Mouse (Mus musculus) brain, embryonic 14.5 days (tissue): ENCODE results near the gene Mrtfb.

Experiments used
- CTCF ChIP-seq: fragments of 200-500 bp; IDR thresholded peaks from 2 replicates; pipeline ENCODE4 v1.5.1; 2012; ENCODE audit warnings: inconsistent platforms, mild to moderate bottlenecking, moderate library complexity, borderline replicate concordance; ENCODE audit not compliant: insufficient read depth, insufficient read length; ENCODE audit errors: extremely low read depth
- POLR2A ChIP-seq: fragments of 200-500 bp; IDR thresholded peaks from 2 replicates; pipeline ENCODE4 v1.6.1; 2012; ENCODE audit warnings: mild to moderate bottlenecking, inconsistent platforms, borderline replicate concordance; ENCODE audit not compliant: poor library complexity, insufficient read depth, insufficient read length, severe bottlenecking; ENCODE audit errors: extremely low read depth

- no peak for TF ChIP-seq CTCF
- TF ChIP-seq POLR2A, result no peak
These were observed 110.0 kb downstream of the Mrtfb start for GRCm38 (mm10) chr16:13366256-13366655.
